Mouse (Mus musculus) heart, postnatal 10 days (tissue): ENCODE measurements at regions not wholly inside any gene's neighbourhood (a gene's known extent, or its start where the extent isn't known, plus 50 kb on each side); places are given as distances from the start of the nearest gene placed in this dataset.

Experiments used
- DNase-seq, 2 experiments: peaks; one replicate each; pipeline ENCODE4 v3.0.0; 2021
- intact Hi-C: fragments of 180-260 bp; cut with DNase I; formaldehyde crosslinking; loops from one replicate; pipeline ENCODE4 v1.15.1; 2025

DNA sequence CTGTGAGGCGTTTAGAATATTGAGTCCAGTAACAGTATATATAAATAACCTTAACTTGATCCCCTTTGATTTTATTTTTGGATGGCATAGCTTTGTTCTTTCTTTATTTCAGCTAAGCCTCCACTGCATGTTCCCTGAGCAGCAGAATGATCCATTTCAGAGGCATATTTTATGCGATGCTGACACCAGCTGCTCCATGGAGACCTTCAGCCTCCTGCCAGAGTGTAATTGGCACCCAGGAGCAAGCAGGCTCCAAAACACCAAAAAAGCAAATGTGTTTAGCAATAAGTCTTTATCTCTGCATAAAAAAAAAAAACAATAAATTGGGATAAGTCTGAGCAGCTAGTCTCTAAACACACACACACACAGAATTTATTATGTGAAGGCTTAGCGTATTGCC lies 170.7 kb upstream of the Dkk2 start:
- no peak for DNase-seq

DNA sequence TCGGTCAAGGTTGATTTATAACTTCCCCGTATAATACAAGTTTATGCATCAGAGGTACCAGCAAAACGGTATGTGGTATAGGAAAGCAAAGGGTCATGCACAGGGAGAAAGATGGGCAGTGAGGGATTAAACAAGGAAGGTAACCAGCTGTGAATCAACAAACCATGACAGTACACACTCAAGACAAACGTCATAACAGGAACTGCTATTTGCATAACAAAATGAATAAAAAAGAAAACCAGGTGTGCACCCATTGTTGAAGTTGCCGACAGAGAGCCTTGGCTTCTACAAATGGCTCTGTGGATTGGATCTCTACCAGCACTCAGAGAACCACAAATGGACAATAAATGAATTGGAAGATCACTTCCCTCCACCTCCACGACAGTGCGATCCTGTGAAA lies 170.1 kb upstream of the Dkk2 start:
- intact Hi-C loops, result no loop called here
- no peak for DNase-seq

More for the DNA sequence above, 170.7 kb upstream of the Dkk2 start:
- intact Hi-C loops, result no loop called here

- intact Hi-C loops, result no loop called here
- DNase-seq, result no peak
These were observed 167.2 kb upstream of the Dkk2 start for GRCm38 (mm10) chr3:131917734-131918534.

GRCm38 (mm10) chr3:131919476-131919875 lies 165.6 kb upstream of the Dkk2 start:
- intact Hi-C loops, result no loop called here
- no peak for DNase-seq

DNA sequence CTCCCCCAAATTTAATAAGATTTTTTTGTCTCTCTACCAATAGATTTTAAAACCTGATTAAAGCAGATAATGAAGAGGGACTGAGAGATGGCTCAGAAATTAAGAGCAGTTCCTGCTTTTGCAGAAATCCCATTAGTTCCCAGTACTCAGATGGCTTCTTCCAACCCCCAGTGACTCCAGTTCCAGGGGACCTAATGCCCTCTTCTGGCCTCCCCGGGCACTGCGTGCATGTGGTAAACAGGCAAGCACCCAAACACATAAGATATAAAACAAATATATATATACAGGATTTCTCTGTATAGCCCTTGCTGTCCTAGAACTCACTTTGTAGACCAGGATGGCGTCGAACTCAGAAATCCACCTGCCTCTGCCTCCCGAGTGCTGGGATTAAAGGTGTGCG lies 163.9 kb upstream of the Dkk2 start:
- intact Hi-C loops, result no loop called here

GRCm38 (mm10) chr3:131922733-131923132 lies 162.4 kb upstream of the Dkk2 start:
- intact Hi-C loops, result no loop called here
- no peak for DNase-seq

More for the DNA sequence above, 163.9 kb upstream of the Dkk2 start:
- DNase-seq, result peak in 1 of 2 experiments; percentile 7

GRCm38 (mm10) chr3:131940896-131941295 lies 144.2 kb upstream of the Dkk2 start:
- intact Hi-C loops, result no loop called here
- no peak for DNase-seq

DNA sequence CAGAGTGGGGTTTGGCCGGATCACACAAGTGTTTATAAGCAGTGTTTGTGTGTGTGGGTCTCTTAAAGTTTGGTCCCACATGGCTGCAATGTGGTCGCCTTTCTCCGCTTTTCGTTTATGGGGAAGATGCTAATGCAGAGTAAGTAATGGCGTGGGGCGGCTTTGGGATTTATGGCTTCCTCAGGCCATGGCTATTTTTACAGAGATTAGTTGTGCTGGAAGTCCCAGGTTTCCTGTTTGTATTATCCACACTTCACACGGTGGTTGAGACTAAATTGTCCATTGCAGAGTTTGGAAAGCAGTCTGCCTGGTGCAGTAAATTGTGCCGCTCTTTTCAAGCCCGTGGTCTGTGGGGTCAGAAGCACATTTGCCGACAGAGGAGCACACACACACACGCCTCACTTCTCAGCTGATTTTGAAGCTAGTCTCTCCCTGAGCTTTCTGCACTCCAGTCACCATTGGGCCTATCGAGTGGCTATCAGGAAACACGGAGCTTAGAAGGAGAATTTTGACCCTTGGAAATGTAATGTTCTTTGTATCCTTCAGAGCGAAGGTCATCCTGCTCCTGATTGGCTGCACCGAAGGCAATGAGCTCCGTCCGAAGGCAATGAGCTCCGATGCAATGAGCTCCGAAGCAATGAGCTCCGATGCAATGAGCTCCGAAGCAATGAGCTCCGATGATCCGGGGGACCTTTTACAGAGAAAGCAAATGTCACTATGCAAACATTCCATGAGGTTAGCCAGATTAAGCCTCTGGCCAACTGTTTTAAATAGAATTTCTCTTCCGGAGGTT lies 142.9 kb upstream of the Dkk2 start:
- intact Hi-C loops, result no loop called here
- DNase-seq, result no peak

GRCm38 (mm10) chr3:131943436-131943835 lies 141.7 kb upstream of the Dkk2 start:
- no peak for DNase-seq
- intact Hi-C loops, result no loop called here

DNA sequence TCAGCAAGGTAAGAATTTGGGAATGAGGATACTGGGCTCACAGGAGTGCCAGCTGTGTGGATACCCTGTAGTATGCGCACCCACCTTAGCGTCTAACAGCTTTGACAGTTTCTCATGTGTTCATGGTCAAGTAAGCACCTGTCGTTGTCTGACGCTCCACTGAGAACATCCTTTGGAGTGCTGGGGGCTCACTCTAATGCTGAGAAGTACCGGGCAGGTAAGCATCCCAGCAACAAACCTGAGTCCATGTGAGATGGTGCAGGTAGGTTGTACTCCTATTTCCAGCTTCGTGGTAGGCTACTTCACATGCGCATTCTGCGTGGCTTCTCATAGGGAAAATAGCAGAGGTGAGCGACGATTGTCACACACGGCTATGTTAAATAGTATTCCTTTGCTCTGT lies 129.3 kb upstream of the Dkk2 start:
- DNase-seq, result no peak
- intact Hi-C loops, result no loop called here

DNA sequence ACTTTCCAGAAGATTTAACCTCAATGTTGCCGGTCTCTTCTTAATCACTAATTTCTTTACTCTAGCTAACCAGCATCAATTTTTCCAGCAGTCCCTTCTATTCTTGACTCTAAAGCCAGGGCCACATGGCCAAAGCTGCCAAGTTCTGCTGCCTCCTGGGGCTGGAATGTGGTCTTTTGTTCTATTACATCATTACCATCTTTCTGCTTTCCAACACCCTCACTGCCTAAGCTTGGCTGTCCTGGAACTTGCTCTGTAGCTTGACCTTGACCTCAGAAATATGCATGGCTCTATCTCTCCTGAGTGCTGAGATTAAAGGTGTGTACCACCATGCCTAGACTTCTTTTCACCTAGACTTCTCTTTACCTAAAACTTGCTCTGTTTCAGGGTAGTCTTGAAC lies 124.5 kb upstream of the Dkk2 start:
- intact Hi-C loops, result no loop called here
- no peak for DNase-seq

DNA sequence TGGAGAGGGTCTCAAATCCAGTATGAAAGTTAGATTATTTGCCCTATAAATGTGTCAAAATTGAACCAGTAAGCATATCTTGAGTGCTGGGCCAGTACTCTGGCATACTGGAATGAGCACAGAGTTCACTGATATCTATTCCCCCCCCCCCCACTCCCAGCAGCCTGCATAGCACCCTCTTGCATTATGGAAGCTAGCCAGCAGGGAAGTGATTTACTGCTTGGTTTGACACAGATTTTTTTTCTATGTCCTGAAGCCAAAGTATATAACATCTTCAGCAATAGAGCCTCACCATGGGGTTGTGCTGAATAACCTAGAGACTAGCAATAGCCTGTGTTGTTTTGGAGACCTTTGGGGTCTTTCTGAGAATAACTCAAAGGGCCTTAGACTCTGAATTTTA lies 123.5 kb upstream of the Dkk2 start:
- intact Hi-C loops, result no loop called here
- no peak for DNase-seq

DNA sequence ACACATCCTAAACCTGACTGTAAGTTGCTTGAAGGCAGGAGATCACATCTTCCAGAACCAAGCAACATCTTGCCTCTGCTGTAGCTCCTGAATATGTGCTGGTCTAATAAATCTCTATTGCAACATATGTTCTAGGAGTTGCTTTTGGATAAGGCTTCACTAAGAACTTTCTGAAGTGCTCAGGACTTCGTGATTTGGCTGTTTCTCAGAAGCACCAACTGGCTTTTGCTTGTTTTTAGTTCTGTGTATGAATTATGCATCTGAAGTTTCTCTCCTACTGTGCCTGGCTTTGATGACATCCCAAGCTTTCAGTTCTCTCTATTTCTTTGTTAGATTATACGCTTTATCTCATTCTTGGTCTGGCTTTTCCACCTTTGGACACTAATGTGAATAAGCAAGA lies 122.2 kb upstream of the Dkk2 start:
- intact Hi-C loops, result no loop called here
- no peak for DNase-seq

GRCm38 (mm10) chr3:131964952-131965351 lies 120.1 kb upstream of the Dkk2 start:
- no peak for DNase-seq
- intact Hi-C loops, result no loop called here

GRCm38 (mm10) chr3:131965456-131966160 lies 119.5 kb upstream of the Dkk2 start:
- DNase-seq, result no peak

DNA sequence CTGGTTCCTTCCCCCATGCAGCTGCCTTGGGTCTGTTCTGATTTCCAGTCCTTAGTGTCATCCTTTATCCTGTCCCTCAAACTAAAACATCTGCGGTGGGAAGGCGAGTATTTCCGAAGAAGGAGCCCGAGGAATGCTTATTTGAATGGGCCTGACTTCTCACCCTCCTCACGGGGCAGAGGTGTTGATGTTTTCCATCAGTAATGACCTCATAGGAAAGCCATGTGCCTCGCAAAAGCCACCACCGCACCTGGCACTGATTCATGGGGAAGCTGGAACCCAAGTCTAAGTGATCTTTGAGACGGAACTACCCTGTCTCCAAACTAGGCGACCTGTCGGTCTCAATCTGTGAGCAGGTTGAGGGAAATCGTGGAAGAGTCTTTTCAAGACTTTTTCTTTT lies 117.8 kb upstream of the Dkk2 start:
- intact Hi-C loops, result no loop called here
- peak; percentile 3 to 9 for DNase-seq

More at GRCm38 (mm10) chr3:131965456-131966160, 119.5 kb upstream of the Dkk2 start:
- intact Hi-C loops, result no loop called here

- intact Hi-C loops, result loop anchor here (10.0 kb wide), 2 partner anchors 234 to 734 kb away; no protein-coding TSS in a partner anchor
These were observed 114.3 kb upstream of the Dkk2 start for GRCm38 (mm10) chr3:131970827-131971226.

DNA sequence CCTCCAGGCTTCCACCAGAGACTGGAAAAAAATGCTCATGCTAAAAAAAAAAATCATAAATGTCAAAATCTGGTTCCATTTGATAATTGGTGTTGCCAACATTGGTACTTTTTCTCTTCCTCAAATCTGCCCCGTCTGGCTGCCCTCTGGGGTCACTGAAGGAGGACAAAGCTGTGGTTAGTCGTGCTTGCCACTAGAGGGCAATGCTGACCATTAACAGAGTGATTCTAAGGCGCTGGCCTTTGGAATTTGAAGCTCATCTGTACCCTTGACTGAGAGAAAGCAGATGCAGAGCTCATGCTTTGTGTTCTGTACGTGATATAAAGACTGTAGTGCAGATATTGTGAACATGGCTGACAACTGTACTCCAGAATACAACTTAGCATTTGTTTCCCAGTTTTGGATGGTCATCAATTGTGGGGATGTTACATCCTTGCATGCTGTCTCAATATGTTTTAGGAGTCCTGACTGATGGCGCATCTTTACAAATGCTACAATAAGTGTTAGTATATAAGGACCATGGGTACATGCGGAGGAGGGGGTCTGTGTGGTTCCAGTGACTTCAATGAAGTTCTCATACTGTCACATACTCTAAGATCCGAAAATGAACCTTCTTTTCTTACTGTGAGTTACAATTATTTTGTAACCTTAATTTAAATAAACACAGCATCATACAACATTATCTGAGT lies 109.0 kb upstream of the Dkk2 start:
- DNase-seq, result peak; percentile 60 to 75
- intact Hi-C loops, result loop anchor here (5.0 to 10.0 kb wide), 4 partner anchors 111 to 729 kb away; partner anchors contain the start of gene Dkk2

More at GRCm38 (mm10) chr3:131970827-131971226, 114.3 kb upstream of the Dkk2 start:
- DNase-seq, result no peak

DNA sequence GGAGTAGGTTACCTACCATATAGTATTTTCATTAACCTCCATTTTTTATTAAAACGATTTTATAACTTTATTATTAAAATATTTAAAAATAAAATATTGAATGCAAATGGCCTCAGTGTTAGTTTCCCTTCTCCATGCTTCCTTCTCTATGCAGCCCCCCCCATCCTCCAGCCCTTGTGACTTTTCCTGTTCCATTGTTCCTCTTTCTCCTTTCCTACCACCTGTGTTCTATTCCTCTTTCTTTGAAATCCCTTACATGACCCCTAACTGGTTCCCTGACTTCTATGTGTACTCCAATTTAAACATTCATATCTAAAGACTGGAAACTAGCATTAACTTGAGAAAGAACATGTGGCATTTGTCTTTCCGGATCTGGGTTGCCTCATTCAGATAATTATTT lies 101.8 kb upstream of the Dkk2 start:
- no peak for DNase-seq
- intact Hi-C loops, result no loop called here

DNA sequence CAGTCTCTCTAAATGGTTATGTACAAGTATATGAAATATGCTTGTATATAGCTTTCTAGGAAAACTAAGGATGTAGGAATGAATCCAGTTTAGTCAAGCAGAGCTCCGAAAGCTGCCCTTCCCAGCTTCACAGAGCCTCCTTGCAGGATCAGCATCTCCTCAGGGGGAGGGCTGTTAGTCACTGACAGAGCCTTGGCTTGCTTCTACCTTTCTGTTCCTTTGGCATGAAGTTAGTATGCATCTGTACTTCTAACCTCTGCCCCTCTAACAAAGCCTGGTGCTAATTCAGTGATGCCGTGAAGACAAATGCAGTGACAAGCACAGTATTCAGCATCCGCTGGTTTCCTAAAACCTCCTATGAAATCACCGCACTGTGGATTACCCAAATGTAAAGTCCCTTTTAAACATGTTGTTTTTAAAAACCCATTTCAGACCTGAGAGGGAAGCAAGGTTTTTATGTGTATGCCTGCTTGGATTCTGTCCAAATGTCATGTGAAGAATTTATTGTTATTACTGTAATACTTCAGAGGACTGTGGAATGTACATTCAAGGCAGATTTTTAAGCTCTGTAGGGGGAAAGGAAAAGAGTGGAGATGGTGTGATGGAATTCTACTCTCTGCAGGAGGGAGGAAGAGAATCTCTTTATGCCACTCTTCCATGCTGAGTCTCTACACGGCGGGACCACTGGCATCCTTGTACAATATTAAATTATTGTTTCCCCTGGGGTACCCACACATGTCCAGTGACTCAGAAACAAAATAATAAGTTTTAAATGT lies 86.1 kb upstream of the Dkk2 start:
- intact Hi-C loops, result no loop called here
- DNase-seq, result no peak
